Mouse (Mus musculus) lung, embryonic 15.5 days (tissue): ENCODE results near the gene Nudt8. TPM values are rescaled to one million over a fixed set of nuclear protein-coding genes. Genes with fewer than 3 reads are reported as not detected.
A peak's percentile ranks its signal among the peaks of the same experiment; 100 is the strongest.
"Not testable (repeated sequence)": the region's sequence is repeated elsewhere in the genome, so short reads cannot be mapped to it uniquely, and the experiment has no call there.

Experiments
- ATAC-seq: fragments of 200-750 bp; cut with Nextera tagmentation; 2 replicates; pipeline ENCODE4 v1.8.0; 2017; ENCODE audit warnings: moderate number of reproducible peaks, borderline replicate concordance; ENCODE audit not compliant: low FRiP score, low TSS enrichment; ENCODE audit errors: extremely low read depth
- H3K27ac ChIP-seq: fragments of 300-500 bp; sonication (generic); 2 replicates; pipeline ENCODE4 v1.5.1; 2015; ENCODE audit warnings: moderate library complexity, mild to moderate bottlenecking, inconsistent platforms
- H3K27me3 ChIP-seq: fragments of 300-500 bp; sonication (generic); 2 replicates; pipeline ENCODE4 v1.6.1; 2015; ENCODE audit warnings: inconsistent platforms
- H3K36me3 ChIP-seq: fragments of 300-500 bp; sonication (generic); 2 replicates; pipeline ENCODE4 v1.6.1; 2015; ENCODE audit warnings: inconsistent platforms
- H3K4me1 ChIP-seq: fragments of 300-500 bp; sonication (generic); 2 replicates; pipeline ENCODE4 v1.6.1; 2015; ENCODE audit warnings: inconsistent platforms
- H3K4me2 ChIP-seq: fragments of 300-500 bp; sonication (generic); 2 replicates; pipeline ENCODE4 v1.6.1; 2015; ENCODE audit warnings: inconsistent platforms, mild to moderate bottlenecking, moderate library complexity
- H3K4me3 ChIP-seq: fragments of 300-500 bp; sonication (generic); 2 replicates; pipeline ENCODE4 v1.5.1; 2015; ENCODE audit warnings: mild to moderate bottlenecking, inconsistent platforms
- H3K9ac ChIP-seq: fragments of 300-500 bp; sonication (generic); 2 replicates; pipeline ENCODE4 v1.6.1; 2015; ENCODE audit warnings: inconsistent platforms
- H3K9me3 ChIP-seq: fragments of 300-500 bp; sonication (generic); 2 replicates; pipeline ENCODE4 v1.6.1; 2016; ENCODE audit warnings: inconsistent platforms
- WGBS: fragments of 180-500 bp; shearing (Covaris S2); methylation state at CpG from one replicate; pipeline ENCODE4 v1.1.7; 2015; 5-methylcytosine and 5-hydroxymethylcytosine counted together
- polyA plus RNA-seq: library from polyadenylated mRNA; unstranded; fragments of >200 nt; fragmentation: Nextera tagmentation; extraction: Ambion mirVana; gene quantifications from 2 replicates; pipeline ENCODE4 v1.2.1, GENCODE M21; 2015

The Nudt8 gene
- polyA plus RNA-seq, 1 experiment from 2014 or later: 25.9 TPM

- no peaks in the 10 kb centered on the region for H3K9me3 ChIP-seq
- peak; percentile 92; the same call in 1 of the 2 replicates for ATAC-seq
- peaks cover 5% of the 10 kb centered on the region; the same call in 1 of the 2 replicates for H3K4me1 ChIP-seq
- WGBS: 23% methylated on average over 18 of the region's 18 CpGs
- no peaks in the 10 kb centered on the region for H3K36me3 ChIP-seq
- H3K27ac ChIP-seq: peak overlapping the region; percentile 1; the same call in 1 of the 2 replicates
- no peak overlapping the region for H3K4me3 ChIP-seq
- H3K4me2 ChIP-seq: no peak overlapping the region
- no peak overlapping the region for H3K9ac ChIP-seq
- H3K27me3 ChIP-seq: no peaks in the 10 kb centered on the region
Measured at GRCm38 (mm10) chr19:4018743-4019583, 18.6 kb downstream of the Nudt8 start.

- Histone ChIP-seq H3K36me3 (no peaks in the 10 kb centered on the region), H3K9me3 (peaks cover 3% of the 10 kb centered on the region; the same call in 1 of the 2 replicates), H3K9ac (no peak overlapping the region), H3K4me3 (no peak overlapping the region), H3K4me2 (no peak overlapping the region), H3K27me3 (no peaks in the 10 kb centered on the region), H3K27ac (no peak overlapping the region), H3K4me1 (peaks cover 5% of the 10 kb centered on the region; the same call in 1 of the 2 replicates)
- no peak for ATAC-seq
- 56% methylated on average over 7 of the region's 7 CpGs for WGBS
Measured at GRCm38 (mm10) chr19:4023185-4023584, 22.8 kb downstream of the Nudt8 start.

GRCm38 (mm10) chr19:4027576-4027975 is 27.2 kb downstream of the Nudt8 start:
- H3K9me3 ChIP-seq: peaks cover 3% of the 10 kb centered on the region; the same call in 1 of the 2 replicates
- no peak overlapping the region for H3K4me2 ChIP-seq
- H3K27ac ChIP-seq: no peak overlapping the region
- H3K9ac ChIP-seq: no peak overlapping the region
- no peaks in the 10 kb centered on the region for H3K36me3 ChIP-seq
- no peaks in the 10 kb centered on the region for H3K4me1 ChIP-seq
- no peak overlapping the region for H3K4me3 ChIP-seq
- no peaks in the 10 kb centered on the region for H3K27me3 ChIP-seq
- ATAC-seq: no peak

- H3K27ac ChIP-seq: no peak overlapping the region
- peaks cover 6% of the 10 kb centered on the region; the same call in 1 of the 2 replicates for H3K36me3 ChIP-seq
- no peaks in the 10 kb centered on the region for H3K9me3 ChIP-seq
- H3K27me3 ChIP-seq: no peaks in the 10 kb centered on the region
- WGBS: 46% methylated on average over 7 of the region's 7 CpGs
- no peak overlapping the region for H3K4me3 ChIP-seq
- peaks cover 4% of the 10 kb centered on the region; the same call in 1 of the 2 replicates for H3K4me1 ChIP-seq
- no peak for ATAC-seq
- H3K4me2 ChIP-seq: no peak overlapping the region
- no peak overlapping the region for H3K9ac ChIP-seq
Measured at GRCm38 (mm10) chr19:4032668-4033067, 32.3 kb downstream of the Nudt8 start.

- Histone ChIP-seq H3K9me3 (no peaks in the 10 kb centered on the region), H3K4me2 (no peak overlapping the region), H3K4me1 (peaks cover 4% of the 10 kb centered on the region; the same call in 1 of the 2 replicates), H3K9ac (no peak overlapping the region), H3K27me3 (no peaks in the 10 kb centered on the region), H3K36me3 (peaks cover 6% of the 10 kb centered on the region; the same call in 1 of the 2 replicates), H3K27ac (no peak overlapping the region), H3K4me3 (no peak overlapping the region)
- WGBS: 57% methylated on average over 3 of the region's 3 CpGs
- ATAC-seq: no peak
Measured at GRCm38 (mm10) chr19:4033298-4033697, 32.9 kb downstream of the Nudt8 start.

GRCm38 (mm10) chr19:4033742-4034141 is 33.4 kb downstream of the Nudt8 start:
- Histone ChIP-seq H3K27ac (no peak overlapping the region), H3K4me1 (peaks cover 4% of the 10 kb centered on the region; the same call in 1 of the 2 replicates), H3K27me3 (no peaks in the 10 kb centered on the region), H3K9ac (no peak overlapping the region), H3K36me3 (peaks cover 6% of the 10 kb centered on the region; the same call in 1 of the 2 replicates), H3K9me3 (no peaks in the 10 kb centered on the region), H3K4me2 (no peak overlapping the region), H3K4me3 (no peak overlapping the region)
- 44% methylated on average over 5 of the region's 5 CpGs for WGBS
- no peak for ATAC-seq

- peaks cover 4% of the 10 kb centered on the region; the same call in 1 of the 2 replicates for H3K4me1 ChIP-seq
- H3K27ac ChIP-seq: no peak overlapping the region
- WGBS: 68% methylated on average over 12 of the region's 12 CpGs
- no peaks in the 10 kb centered on the region for H3K27me3 ChIP-seq
- no peak overlapping the region for H3K4me3 ChIP-seq
- peak overlapping the region; percentile 23; the same call in 1 of the 2 replicates for H3K4me2 ChIP-seq
- ATAC-seq: no peak
- no peaks in the 10 kb centered on the region for H3K9me3 ChIP-seq
- H3K36me3 ChIP-seq: peaks cover 6% of the 10 kb centered on the region; the same call in 1 of the 2 replicates
- H3K9ac ChIP-seq: no peak overlapping the region
Measured at GRCm38 (mm10) chr19:4036327-4037045, 36.1 kb downstream of the Nudt8 start.

GRCm38 (mm10) chr19:4037154-4037787 is 36.9 kb downstream of the Nudt8 start:
- peak overlapping the region; percentile 63 for H3K4me3 ChIP-seq
- H3K36me3 ChIP-seq, H3K9me3 ChIP-seq, H3K27me3 ChIP-seq, H3K4me1 ChIP-seq: not testable (repeated sequence)
- peak overlapping the region; percentile 74 for H3K4me2 ChIP-seq
- peak overlapping the region; percentile 77 for H3K27ac ChIP-seq
- peak overlapping the region; percentile 59 for H3K9ac ChIP-seq
- peak; percentile 56 for ATAC-seq
- WGBS: 23% methylated on average over 7 of the region's 8 CpGs

GRCm38 (mm10) chr19:4037788-4038232 is 37.4 kb downstream of the Nudt8 start, which contains the start of gene Gstp1:
Gene Gstp1, minus strand, starts transcription at chr19:4037985.
- H3K27ac ChIP-seq: peak within 1 kb of the TSS; percentile 77
- H3K36me3 ChIP-seq: peaks cover 6% of the 10 kb centered on the region; the same call in 1 of the 2 replicates
- under 1% methylated on average over 26 of the region's 26 CpGs for WGBS
- H3K27me3 ChIP-seq: no peaks in the 10 kb centered on the region
- no peaks in the 10 kb centered on the region for H3K9me3 ChIP-seq
- H3K4me1 ChIP-seq: peaks cover 4% of the 10 kb centered on the region; the same call in 1 of the 2 replicates
- peak within 1 kb of the TSS; percentile 63 for H3K4me3 ChIP-seq
- peak; percentile 90; the same call in 1 of the 2 replicates for ATAC-seq
- peak within 1 kb of the TSS; percentile 59 for H3K9ac ChIP-seq
- peak within 1 kb of the TSS; percentile 74 for H3K4me2 ChIP-seq

GRCm38 (mm10) chr19:4040941-4041340 is 40.6 kb downstream of the Nudt8 start:
- H3K4me3 ChIP-seq, ATAC-seq, H3K4me1 ChIP-seq, H3K36me3 ChIP-seq, H3K9ac ChIP-seq, H3K27ac ChIP-seq, H3K27me3 ChIP-seq, H3K4me2 ChIP-seq, H3K9me3 ChIP-seq: not testable (repeated sequence)
- WGBS: 77% methylated on average over 5 of the region's 5 CpGs

- H3K27me3 ChIP-seq, H3K27ac ChIP-seq, H3K4me3 ChIP-seq, H3K9me3 ChIP-seq, H3K36me3 ChIP-seq, ATAC-seq, H3K4me2 ChIP-seq, H3K9ac ChIP-seq: not testable (repeated sequence)
- WGBS: 84% methylated on average over 3 of the region's 4 CpGs
- peaks cover 12% of the 10 kb centered on the region for H3K4me1 ChIP-seq
Measured at GRCm38 (mm10) chr19:4041500-4041899, 41.1 kb downstream of the Nudt8 start.
